Mouse (Mus musculus): ENCODE data around the gene Gtf2a2.

DNA sequence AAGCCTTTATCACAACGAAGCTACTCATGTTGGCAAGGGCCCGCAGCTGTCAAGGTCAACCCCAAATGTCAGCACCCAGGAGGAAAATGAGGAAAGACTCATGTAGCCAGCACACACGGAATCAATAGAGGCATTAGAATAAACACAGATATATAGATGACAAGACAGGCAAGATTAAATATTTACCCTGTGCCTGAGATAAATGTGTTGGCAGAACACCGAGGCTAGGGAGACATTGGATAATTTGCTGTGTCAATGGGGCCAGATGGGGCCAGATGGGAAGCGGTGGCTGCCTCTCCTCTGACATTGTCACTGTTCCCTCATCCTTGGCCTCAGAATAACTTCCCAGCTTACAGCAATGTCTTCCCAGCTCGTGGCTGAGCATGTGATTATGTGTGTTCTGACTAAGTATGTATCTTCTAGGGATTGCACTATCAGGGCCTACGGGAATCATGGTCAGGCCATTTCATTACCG, 57.6 kb downstream of the Gtf2a2 start:
- TF ChIP-seq CTCF (IDR thresholded peaks at IDR 0.05; ENCODE audit: low read depth) (no peak), EP300 (IDR thresholded peaks at IDR 0.05; ENCODE audit: low read depth) (0 out of 2 replicates have a peak, but pooled peaks have one; percentile 31)
